Mouse (Mus musculus) midbrain, embryonic 13.5 days (tissue): ENCODE results near the gene Tsfm. TPM values are rescaled to one million over a fixed set of nuclear protein-coding genes. Genes with fewer than 3 reads are reported as not detected.

ENCODE experiments used
- ATAC-seq: fragments of 200-750 bp; cut with Nextera tagmentation; 2 replicates; pipeline ENCODE4 v1.8.0; 2017; ENCODE audit warnings: mild to moderate bottlenecking, moderate TSS enrichment, moderate library complexity
- H3K27ac ChIP-seq: fragments of 300-500 bp; sonication (generic); 2 replicates; pipeline ENCODE4 v1.5.1; 2015; ENCODE audit warnings: inconsistent platforms, mild to moderate bottlenecking, moderate library complexity
- H3K27me3 ChIP-seq: fragments of 300-500 bp; sonication (generic); 2 replicates; pipeline ENCODE4 v1.6.1; 2015; ENCODE audit warnings: mild to moderate bottlenecking, inconsistent platforms
- H3K36me3 ChIP-seq: fragments of 300-500 bp; sonication (generic); 2 replicates; pipeline ENCODE4 v1.6.1; 2015; ENCODE audit warnings: mild to moderate bottlenecking, inconsistent platforms
- H3K4me1 ChIP-seq: fragments of 300-500 bp; sonication (generic); replicated peaks from 2 replicates; pipeline ENCODE4 v1.6.1; 2015; ENCODE audit warnings: inconsistent platforms
- H3K4me2 ChIP-seq: fragments of 300-500 bp; sonication (generic); replicated peaks from 2 replicates; pipeline ENCODE4 v1.6.1; 2015; ENCODE audit warnings: moderate library complexity, mild to moderate bottlenecking, inconsistent platforms
- H3K4me3 ChIP-seq: fragments of 300-500 bp; sonication (generic); replicated peaks from 2 replicates; pipeline ENCODE4 v1.5.1; 2015; ENCODE audit warnings: mild to moderate bottlenecking, inconsistent platforms
- H3K9ac ChIP-seq: fragments of 300-500 bp; sonication (generic); replicated peaks from 2 replicates; pipeline ENCODE4 v1.6.1; 2015; ENCODE audit warnings: mild to moderate bottlenecking, inconsistent platforms
- H3K9me3 ChIP-seq: fragments of 300-500 bp; sonication (generic); 2 replicates; pipeline ENCODE4 v1.6.1; 2016; ENCODE audit warnings: mild to moderate bottlenecking, inconsistent platforms
- WGBS: fragments of 180-500 bp; shearing (Covaris S2); methylation state at CpG from one replicate; pipeline ENCODE4 v1.1.7; 2015; 5-methylcytosine and 5-hydroxymethylcytosine counted together
- microRNA counts: library from miRNA; unstranded; fragments of <30 nt; microRNA quantifications from one replicate; lab custom pipeline; 2016
- microRNA-seq: library from miRNA; unstranded; fragments of <30 nt; microRNA quantifications from one replicate; pipeline ENCODE4, GENCODE M21; 2016
- polyA plus RNA-seq: library from polyadenylated mRNA; unstranded; fragments of >200 nt; fragmentation: Nextera tagmentation; extraction: Ambion mirVana; gene quantifications from 2 replicates; pipeline ENCODE4 v1.2.1, GENCODE M21; 2015

The Tsfm gene
- polyA plus RNA-seq, 1 experiment from 2014 or later = 63.9 TPM

DNA sequence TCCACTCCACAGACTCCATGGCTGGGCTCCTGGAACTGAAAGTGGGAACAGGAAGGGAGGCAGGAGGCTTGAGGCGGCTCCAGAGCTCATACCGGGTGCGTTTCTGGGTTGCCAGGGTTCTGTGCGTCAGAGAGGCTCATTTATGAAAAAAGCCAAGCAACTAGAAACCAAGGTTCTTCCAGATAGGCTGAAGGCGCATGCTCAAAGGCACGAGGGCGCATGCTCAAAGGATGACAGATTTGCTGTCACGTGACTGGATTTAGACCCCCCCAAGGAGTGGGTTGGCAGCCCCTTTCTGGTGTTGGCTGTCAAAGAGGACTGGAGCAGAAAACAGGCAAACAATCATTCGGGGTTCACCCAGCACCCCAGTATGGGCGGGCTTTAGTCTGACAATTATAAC lies 68.9 kb downstream of the Tsfm start:
- no peak for ATAC-seq
- no peak overlapping the region for H3K4me3 ChIP-seq

More for the DNA sequence above, 68.9 kb downstream of the Tsfm start:
- no peaks in the 10 kb centered on the region for H3K9me3 ChIP-seq
- H3K27me3 ChIP-seq = peaks cover 24% of the 10 kb centered on the region
- no peak overlapping the region for H3K27ac ChIP-seq
- 61% methylated on average over 10 of the region's 10 CpGs for WGBS
- no peak overlapping the region for H3K4me2 ChIP-seq
- H3K36me3 ChIP-seq = no peaks in the 10 kb centered on the region
- peaks cover 15% of the 10 kb centered on the region for H3K4me1 ChIP-seq
- H3K9ac ChIP-seq = no peak overlapping the region

MicroRNA genes within 50 kb of the gene (microRNA counts, 519-probe panel; counts per million panel counts)
- microRNA mmu-miR-26a (lab: Ali Mortazavi, UCI) (2,181 counts per million, percentile 61 among the panel's probes with 10 or more counts), microRNA mmu-miR-546 (lab: Ali Mortazavi, UCI) (110 counts per million, percentile 56 among the panel's probes with 10 or more counts)

Small RNAs within 50 kb of the gene (microRNA-seq; reads per million reads assigned to microRNA genes)
- gene Mir26a-2 = 29.5 reads per million, percentile 40 among the genes with 10 or more reads in this experiment
- 0.82 reads per million for gene Mir546

Other genes starting within 250 kb of the Tsfm start
- gene Atp23, start 129.5 kb downstream of the Tsfm start, polyA plus RNA-seq = 9.1 and 9.2 TPM in 2 replicates
- 18.7 and 23.6 TPM in 2 replicates for gene Ctdsp2, start 52.1 kb downstream of the Tsfm start, polyA plus RNA-seq
- gene Avil, start 30.1 kb downstream of the Tsfm start, polyA plus RNA-seq = 2.2 and 2.8 TPM in 2 replicates
- 21.1 and 22.0 TPM in 2 replicates for gene Mettl1, start 10.6 kb upstream of the Tsfm start, polyA plus RNA-seq
- 0.11 and 0.18 TPM in 2 replicates for gene Eef1akmt3, start 10.7 kb upstream of the Tsfm start, polyA plus RNA-seq
- gene Cyp27b1, start 17.4 kb upstream of the Tsfm start, polyA plus RNA-seq = 0.08 and 0.14 TPM in 2 replicates
- 5.6 and 6.4 TPM in 2 replicates for gene March9, start 29.3 kb upstream of the Tsfm start, polyA plus RNA-seq
- gene Cdk4, start 32.7 kb upstream of the Tsfm start, polyA plus RNA-seq = 1,636 and 1,639 TPM in 2 replicates
- gene Tspan31, start 39.4 kb upstream of the Tsfm start, polyA plus RNA-seq = 136 and 138 TPM in 2 replicates
- gene Agap2, start 44.4 kb upstream of the Tsfm start, polyA plus RNA-seq = 2.8 and 3.3 TPM in 2 replicates
- 134 and 138 TPM in 2 replicates for gene Os9, start 90.3 kb upstream of the Tsfm start, polyA plus RNA-seq
- 28.8 and 30.2 TPM in 2 replicates for gene B4galnt1, start 134.4 kb upstream of the Tsfm start, polyA plus RNA-seq
- 0.86 and 1.0 TPM in 2 replicates for gene Slc26a10, start 149.8 kb upstream of the Tsfm start, polyA plus RNA-seq
- 20.2 and 24.5 TPM in 2 replicates for gene Arhgef25, start 159.2 kb upstream of the Tsfm start, polyA plus RNA-seq
- 195 and 234 TPM in 2 replicates for gene Dtx3, start 164.9 kb upstream of the Tsfm start, polyA plus RNA-seq
- gene Pip4k2c, start 180.7 kb upstream of the Tsfm start, polyA plus RNA-seq = 16.9 and 17.3 TPM in 2 replicates
- 73.0 and 76.7 TPM in 2 replicates for gene Kif5a, start 232.5 kb upstream of the Tsfm start, polyA plus RNA-seq
- 310 TPM in 2 replicates for gene Dctn2, start 235.5 kb upstream of the Tsfm start, polyA plus RNA-seq